Mouse (Mus musculus): ENCODE measurements around the gene Il31ra.

- TF ChIP-seq CTCF (IDR thresholded peaks at IDR 0.05; ENCODE audit: low read depth) = no peak
- TF ChIP-seq EP300 (IDR thresholded peaks at IDR 0.05; ENCODE audit: low read depth) = no peak
Observed at GRCm38 (mm10) chr13:112479032-112479431, 115.1 kb downstream of the Il31ra start.
